Mouse (Mus musculus) monocyte, adult 5-6 weeks (primary cell): ENCODE measurements around the gene Ncapd2. TPM values are rescaled to one million over a fixed set of nuclear protein-coding genes. Genes with fewer than 3 reads are reported as not detected.

Experiments used
- ATAC-seq: fragments of 153-309, 156-312 bp; replicated peaks from 2 replicates; pipeline ENCODE4 v1.8.0; 2017; ENCODE audit warnings: mild to moderate bottlenecking; ENCODE audit not compliant: low TSS enrichment, insufficient number of reproducible peaks, severe bottlenecking, poor library complexity, low FRiP score
- total RNA-seq: library from RNA; stranded (forward); fragments of 200-1000, 200-491, 200-594 nt; gene quantifications from 3 replicates; pipeline ENCODE4 v1.2.3, GENCODE M21; 2017

The Ncapd2 gene
- total RNA-seq, 1 experiment from 2014 or later, result 17.6 TPM

DNA sequence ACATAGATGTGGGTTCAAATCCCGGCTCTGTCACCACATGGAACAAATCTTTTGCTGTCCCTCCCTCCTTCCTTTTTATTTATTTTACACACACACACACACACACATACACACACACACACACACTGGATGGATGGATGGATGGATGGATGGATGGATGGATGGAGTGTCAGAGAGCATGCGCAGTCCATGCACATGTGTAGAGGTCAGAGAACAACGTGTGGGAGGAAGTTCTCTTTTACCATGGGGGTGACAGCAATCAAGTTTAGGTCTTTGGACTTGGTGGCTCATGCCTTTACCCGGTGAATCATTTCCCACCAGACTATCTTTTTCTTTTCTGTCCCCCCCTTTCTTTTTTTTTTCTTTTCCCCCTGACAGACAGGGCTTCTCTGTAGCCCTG, 37.8 kb downstream of the Ncapd2 start:
- ATAC-seq, result no peak

- ATAC-seq, result no peak
Observed at GRCm38 (mm10) chr6:125153018-125153389, 38.5 kb downstream of the Ncapd2 start.

DNA sequence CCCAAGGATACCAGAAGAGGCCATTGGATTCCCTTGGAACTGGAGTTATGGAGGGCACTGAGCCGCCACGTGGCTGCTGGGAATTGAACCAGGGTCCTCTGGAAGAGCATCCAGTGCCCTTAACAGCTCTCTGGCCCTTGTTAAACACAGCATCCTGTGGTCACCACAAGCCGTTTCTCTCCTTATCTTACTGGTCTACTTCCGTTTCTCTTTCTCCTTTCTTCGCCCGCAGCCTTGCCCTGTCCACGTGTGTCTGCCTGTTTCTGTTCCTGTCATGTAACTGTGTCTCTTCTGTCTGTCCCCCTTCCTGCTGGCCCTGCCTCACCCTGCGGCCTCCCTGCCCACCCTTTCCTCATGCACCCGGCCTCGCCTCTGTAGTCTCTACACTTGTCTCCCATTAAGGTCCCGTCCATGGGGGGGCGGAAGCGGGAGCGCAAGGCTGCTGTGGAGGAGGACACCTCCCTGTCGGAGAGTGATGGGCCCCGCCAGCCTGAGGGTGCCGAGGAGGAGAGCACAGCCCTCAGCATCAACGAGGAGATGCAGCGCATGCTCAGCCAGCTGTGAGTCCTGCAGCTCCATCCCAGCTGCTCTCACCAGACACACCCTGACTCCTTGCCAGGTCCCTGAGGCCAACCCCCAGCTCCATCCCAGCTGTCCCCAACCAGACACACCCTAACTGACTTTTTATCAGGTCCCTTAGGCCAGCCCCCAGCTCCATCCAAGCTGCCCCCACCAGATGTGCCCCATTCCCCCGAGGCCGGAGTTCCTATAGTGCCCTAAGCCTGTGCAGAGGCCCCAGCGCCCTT, 39.1 kb downstream of the Ncapd2 start:
- ATAC-seq, result 0 out of 2 replicates have a peak, but pooled peaks have one; percentile 23

DNA sequence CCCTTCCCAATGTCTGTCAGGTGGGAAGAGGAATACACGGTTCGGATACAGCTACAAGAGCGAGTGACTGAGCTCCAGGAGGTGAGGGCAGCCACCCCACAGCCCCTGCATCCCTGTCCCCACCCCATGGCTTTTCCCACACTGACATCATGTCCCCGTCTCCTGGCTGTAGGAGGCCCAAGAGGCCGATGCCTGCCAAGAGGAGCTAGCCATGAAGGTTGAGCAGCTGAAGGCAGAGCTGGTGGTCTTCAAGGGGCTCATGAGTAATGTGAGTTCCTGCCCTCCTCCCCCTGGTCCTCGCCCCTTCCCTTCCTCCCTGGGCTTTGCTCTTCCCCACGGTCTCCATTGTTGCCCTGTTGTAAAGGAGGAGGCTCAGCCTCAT, 41.9 kb downstream of the Ncapd2 start:
- ATAC-seq, result no peak

- ATAC-seq, result no peak
Observed at GRCm38 (mm10) chr6:125148926-125149568, 42.5 kb downstream of the Ncapd2 start.

GRCm38 (mm10) chr6:125148251-125148925, 43.1 kb downstream of the Ncapd2 start:
- ATAC-seq, result no peak

DNA sequence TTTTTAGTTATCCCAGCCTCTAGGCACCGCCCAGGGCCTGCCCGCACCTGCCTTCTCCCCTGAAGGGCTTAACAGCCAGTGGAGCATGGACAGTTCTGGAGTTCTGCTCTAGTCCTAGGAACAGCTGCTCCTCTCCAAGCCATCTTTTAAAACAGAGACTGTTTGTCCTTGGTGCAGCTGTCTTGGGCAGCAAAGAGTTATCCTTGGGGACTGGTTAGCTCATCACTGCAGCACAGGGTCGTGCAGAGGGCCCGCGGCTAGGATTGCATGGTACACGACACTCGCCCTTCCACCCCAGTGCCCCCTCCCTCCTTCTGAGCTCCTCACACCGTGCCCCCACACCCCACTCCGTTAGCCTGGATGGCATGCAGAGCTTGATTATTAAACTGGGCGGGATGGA, 44.2 kb downstream of the Ncapd2 start:
- ATAC-seq, result no peak

DNA sequence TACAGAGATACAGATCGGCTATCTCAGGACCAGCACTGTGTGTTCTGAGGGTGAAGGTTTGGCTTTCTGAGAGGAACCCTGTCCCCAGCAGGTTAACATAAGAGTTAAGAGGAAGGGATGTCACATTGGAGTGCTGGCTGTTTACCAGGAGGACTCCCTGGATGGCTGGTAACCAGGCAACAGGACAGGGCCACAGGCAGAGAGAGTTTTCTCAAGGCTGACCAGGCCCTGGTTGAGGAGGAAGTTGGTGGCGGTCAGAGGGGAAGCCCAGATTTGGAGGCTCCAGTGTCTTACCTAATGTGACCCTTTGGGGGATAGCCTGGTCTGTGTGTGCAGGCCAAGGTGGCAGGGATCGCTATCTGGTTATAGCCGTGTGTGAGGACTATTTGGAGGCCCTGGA, 44.7 kb downstream of the Ncapd2 start:
- ATAC-seq, result peak; percentile 44

DNA sequence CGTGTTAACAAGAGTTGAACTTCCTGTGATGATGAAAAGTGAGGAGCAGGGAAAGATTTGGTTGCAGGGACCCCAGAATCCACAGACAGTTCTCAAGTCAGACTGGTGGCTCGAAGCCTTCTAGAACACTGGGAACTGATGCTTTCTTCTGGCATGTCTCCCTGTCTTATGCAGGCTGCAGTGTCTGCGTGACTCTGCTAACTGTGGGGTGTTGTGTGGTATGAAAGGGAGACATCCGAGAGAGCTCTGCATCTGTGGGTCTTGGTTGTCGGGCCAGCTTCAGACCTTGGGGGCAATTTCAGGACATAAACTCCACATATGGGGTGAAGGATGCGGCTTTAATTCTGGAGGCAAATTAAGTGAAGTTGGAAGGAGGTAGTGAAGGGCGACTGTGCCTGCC, 45.4 kb downstream of the Ncapd2 start:
- ATAC-seq, result no peak

- no peak for ATAC-seq
Observed at GRCm38 (mm10) chr6:125145479-125145951, 46.0 kb downstream of the Ncapd2 start.

GRCm38 (mm10) chr6:125145001-125145400, 46.5 kb downstream of the Ncapd2 start, which contains the start of gene Iffo1:
Gene Iffo1, plus strand, starts transcription at chr6:125145241.
- peak; percentile 92 for ATAC-seq

- no peak for ATAC-seq
Observed at GRCm38 (mm10) chr6:125143904-125144303, 47.6 kb downstream of the Ncapd2 start.

DNA sequence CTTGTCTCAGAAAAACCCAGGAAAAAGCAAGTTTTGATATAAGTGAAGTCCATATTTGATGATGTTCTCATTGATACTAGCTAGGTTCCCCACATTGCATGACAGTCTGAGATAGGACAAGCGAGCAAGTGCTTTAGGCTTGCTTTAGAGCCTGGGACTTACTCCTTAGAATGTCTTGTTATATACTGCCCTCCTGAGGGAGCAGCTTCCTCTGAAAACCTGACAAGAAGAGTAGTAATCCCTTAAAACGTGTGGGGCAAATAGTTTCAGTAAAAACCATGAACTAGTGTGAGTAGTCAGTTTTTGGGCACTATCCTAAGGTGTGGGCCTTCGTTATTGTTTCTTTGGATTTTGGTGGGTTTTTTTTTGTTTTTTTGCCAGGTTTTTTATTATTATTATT, 48.4 kb downstream of the Ncapd2 start:
- ATAC-seq, result no peak

- ATAC-seq, result no peak
Observed at GRCm38 (mm10) chr6:125142436-125142835, 49.1 kb downstream of the Ncapd2 start.

- no peak for ATAC-seq
Observed at GRCm38 (mm10) chr6:125139747-125140146, 51.8 kb downstream of the Ncapd2 start.

DNA sequence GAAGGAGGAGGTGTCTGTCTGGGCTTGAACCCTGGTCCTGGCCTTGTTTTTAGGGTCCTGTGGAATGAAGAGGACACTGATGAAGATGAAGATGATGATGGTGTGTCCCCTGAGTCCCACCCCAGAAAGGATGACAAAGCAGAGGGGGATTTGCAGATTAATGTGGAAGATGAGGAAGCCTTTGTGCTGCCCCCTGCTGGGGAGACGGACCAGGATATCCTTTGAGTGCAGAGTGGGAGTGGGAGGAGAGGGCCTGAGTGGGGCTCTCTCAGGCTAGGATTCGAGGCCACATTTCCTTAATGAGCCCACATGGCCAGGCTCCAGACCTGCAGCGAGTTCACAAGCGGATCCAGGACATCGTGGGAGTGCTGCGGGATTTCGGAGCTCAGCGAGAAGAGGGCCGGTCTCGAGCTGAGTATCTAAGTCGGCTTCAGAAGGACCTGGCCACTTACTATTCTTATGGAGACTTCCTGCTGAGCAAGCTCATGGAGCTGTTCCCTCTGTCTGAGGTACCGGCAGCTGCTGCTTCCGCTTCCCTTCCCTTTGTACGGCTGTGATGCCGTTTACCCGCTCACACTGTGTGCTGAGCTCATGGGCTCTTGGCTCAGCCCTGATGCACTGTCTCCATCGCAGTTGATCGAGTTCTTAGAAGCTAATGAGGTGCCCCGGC, 54.4 kb downstream of the Ncapd2 start:
- no peak for ATAC-seq

DNA sequence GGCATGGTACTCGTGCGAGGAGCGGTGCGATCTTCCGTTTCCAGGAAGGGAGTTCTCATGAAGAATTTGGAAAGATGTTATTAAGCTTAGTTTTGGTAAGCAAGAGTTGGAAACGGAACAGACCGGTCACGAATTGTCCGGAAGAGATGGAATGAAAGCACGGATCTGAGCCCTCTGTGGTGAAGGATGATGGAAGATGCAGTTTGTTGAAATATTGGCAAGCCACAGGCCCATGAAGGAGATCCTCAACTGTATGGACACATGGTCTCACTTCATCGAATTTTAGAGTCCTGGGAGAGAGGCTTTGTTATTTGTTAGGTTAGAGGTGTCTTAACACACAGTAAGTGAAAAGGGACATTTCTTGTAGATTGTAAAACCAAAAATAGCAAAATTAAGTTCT, 59.0 kb downstream of the Ncapd2 start:
- ATAC-seq, result no peak

DNA sequence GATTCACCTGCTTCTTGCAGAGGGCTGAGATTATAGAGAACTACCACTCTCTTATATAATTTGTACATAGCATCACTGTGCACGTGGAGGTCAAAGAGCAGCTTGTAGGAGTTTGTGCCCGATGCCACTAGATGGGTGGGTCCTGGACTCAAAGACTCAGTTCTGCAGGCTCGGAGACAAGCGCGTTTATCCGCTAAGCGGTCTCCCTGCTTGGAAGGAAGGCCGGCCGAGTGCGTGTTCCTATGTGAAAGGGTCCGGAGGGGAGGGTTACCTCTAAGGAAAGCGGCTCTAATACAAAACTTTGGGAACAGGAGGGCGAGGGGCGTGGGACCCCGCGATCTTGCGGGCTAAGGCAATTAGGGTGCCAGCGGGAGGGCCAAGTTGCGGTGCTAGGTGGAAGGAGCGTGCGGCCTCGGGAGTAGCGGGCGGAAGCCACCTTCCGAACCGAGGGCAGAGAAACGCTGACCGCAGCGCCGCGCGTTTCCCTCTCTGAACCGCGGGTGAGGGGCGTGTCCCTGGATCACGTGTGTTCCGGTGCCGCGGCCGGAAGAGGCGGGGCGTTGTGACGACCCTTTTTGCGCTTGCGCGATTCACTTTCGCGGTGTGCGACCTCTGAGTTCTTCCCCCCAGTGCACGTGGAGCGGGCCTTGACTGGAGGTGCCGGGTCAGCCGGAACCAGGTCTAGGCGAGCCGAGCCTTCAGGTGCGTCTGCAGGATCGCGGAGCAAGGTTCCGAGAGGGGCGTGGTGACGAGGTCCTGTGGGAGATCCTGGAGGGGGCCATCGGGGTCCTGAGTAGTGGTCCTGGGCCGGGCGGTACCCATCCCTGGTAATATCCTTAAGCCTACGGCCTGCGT, 60.0 kb downstream of the Ncapd2 start, which contains the start of gene Nop2:
Gene Nop2, plus strand, starts transcription at position 608 of the 855 bp plus-strand sequence.
- ATAC-seq, result peak; percentile 89
